Mouse (Mus musculus): Measurements from ENCODE around the gene Rpl10a. TPM values are rescaled to one million over a fixed set of nuclear protein-coding genes. Genes with fewer than 3 reads are reported as not detected.
A peak's percentile ranks its signal among the peaks of the same experiment; 100 is the strongest.
"Not testable (repeated sequence)": the region's sequence is repeated elsewhere in the genome, so short reads cannot be mapped to it uniquely, and the experiment has no call there.

Rpl10a gene
- polyA plus RNA-seq, 1 experiment, result 7,093 TPM

DNA sequence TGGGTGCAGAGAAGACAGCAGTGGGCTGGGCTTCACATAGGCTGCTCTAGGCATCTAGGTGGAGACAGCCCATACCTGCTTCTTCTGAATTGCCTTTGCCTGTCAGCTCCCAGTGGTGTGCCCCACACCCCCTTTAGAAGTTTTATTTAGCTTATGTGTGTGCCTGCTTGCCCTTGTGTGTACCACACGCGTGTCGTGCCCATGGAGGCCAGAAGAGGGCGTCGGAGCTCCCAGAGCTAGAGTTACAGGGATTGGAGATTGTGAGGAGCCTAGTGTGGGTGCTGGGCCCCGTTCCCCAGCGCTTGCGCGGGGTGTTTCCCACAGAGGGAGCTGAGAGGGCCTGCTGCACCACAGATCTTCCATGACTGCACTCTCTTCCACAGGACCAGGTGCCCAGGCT is 11.8 kb upstream of the Rpl10a start:
- no peak for TF ChIP-seq FLI1 (IDR thresholded peaks at IDR 0.05; ENCODE audit: low read length)
- no peak for TF ChIP-seq GATA1 (IDR thresholded peaks at IDR 0.05; ENCODE audit: borderline replicate concordance, low read length)

DNA sequence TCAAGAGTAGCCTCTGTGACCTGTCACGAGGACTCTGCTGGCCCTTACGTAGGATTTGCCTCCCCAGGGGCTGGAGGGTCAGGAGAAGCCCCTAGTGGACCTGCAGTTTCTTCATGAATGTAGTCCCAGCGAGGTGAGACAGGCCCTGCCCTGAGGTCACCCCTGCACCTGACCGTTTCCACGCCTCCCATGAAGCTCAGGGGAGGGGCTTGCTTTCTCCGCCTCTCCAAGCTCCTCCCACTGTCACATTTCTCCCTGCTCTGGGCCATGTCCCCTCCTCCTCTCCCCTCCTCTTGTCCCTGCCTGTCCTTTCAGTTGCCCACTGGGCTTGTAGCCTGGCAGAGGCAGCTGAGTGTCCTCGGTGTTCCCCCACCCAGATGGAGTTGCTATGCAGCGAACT is 11.2 kb upstream of the Rpl10a start:
- H3K4me1 ChIP-seq, result peaks cover 46% of the 10 kb centered on the region
- no peak overlapping the region for H3K4me3 ChIP-seq (replicated peaks)
- H3K36me3 ChIP-seq (replicated peaks; ENCODE audit: low read length), result peaks cover 69% of the 10 kb centered on the region
- H3K27me3 ChIP-seq (replicated peaks), result no peaks in the 10 kb centered on the region
- no peaks in the 10 kb centered on the region for H3K9me3 ChIP-seq
- TF ChIP-seq GATA1 (IDR thresholded peaks at IDR 0.05; ENCODE audit: borderline replicate concordance, low read length), result no peak
- no peak for TF ChIP-seq FLI1 (IDR thresholded peaks at IDR 0.05; ENCODE audit: low read length)

More for the DNA sequence above, 11.8 kb upstream of the Rpl10a start:
- Histone ChIP-seq H3K9me3 (no peaks in the 10 kb centered on the region), H3K27me3 (replicated peaks) (no peaks in the 10 kb centered on the region), H3K4me1 (peaks cover 52% of the 10 kb centered on the region), H3K4me3 (replicated peaks) (no peak overlapping the region), H3K36me3 (replicated peaks; ENCODE audit: low read length) (peaks cover 63% of the 10 kb centered on the region)

DNA sequence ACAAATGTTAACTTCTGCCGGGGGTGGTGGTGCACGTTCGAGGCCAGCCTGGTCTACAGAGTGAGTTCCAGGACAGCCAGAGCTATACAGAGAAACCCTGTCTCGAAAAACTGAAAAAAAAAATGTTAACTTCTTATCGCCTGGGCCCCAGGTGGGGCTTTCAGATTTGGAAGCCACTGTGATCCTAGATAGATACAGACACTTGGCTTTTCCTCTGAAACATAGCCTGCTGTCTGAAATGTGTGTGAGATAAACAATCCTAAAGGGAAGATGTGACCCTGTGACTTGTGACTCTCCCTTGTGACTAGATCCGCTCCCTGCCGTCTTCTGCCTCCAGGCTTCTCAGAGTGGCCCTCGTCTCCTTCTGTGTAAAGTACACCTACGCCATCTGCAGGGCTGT is 10.5 kb upstream of the Rpl10a start:
- Histone ChIP-seq H3K4me3 (replicated peaks) (no peak overlapping the region), H3K36me3 (replicated peaks; ENCODE audit: low read length) (peaks cover 75% of the 10 kb centered on the region), H3K9me3 (no peaks in the 10 kb centered on the region), H3K27me3 (replicated peaks) (no peaks in the 10 kb centered on the region), H3K4me1 (peaks cover 39% of the 10 kb centered on the region)
- TF ChIP-seq FLI1 (IDR thresholded peaks at IDR 0.05; ENCODE audit: low read length), result no peak
- no peak for TF ChIP-seq GATA1 (IDR thresholded peaks at IDR 0.05; ENCODE audit: borderline replicate concordance, low read length)

DNA sequence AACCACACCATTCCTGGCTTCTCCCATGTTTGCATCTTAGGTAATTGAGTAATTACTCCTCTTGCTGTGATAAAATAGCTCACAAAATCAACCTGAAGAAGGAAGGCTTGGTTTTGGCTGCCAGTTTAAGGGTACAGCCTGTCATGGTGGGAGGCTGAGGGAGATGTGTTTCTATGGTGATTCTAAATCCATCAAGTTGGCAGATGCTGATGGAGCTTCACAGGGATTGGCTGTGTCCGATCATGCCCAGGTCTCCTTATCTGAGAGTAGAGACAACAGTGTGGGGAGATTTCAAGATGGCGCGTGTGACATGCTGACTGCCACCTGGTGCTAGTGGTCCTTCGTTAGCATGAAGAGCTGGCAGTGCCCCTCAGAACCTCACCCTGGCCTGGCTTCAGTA is 6.6 kb upstream of the Rpl10a start:
- no peak overlapping the region for H3K4me3 ChIP-seq (replicated peaks)
- H3K4me1 ChIP-seq, result peaks cover 15% of the 10 kb centered on the region
- H3K9me3 ChIP-seq, result peaks cover 6% of the 10 kb centered on the region
- H3K27me3 ChIP-seq (replicated peaks), result no peaks in the 10 kb centered on the region
- H3K36me3 ChIP-seq (replicated peaks; ENCODE audit: low read length), result peaks cover 95% of the 10 kb centered on the region
- no peak for TF ChIP-seq FLI1 (IDR thresholded peaks at IDR 0.05; ENCODE audit: low read length)

DNA sequence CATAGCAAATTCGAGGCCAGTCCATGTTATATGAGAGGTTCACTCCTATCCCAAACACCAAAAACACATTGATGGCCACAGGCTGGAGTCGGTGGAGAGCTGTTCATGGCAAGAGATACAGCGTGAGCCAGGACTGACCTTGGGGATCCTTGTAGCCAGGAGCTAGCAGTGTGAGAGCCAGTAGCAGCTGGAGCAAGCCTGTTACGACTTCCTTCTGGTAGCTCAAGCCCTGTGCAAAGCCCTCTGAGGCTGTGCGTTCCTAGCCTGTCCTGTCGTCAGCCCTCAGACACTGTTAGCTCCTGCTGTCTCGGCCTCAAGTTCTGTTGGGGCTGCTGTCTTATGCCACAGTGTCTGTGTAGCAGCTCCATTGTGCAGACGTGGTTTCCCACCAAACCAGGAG is 4.5 kb upstream of the Rpl10a start:
- TF ChIP-seq FLI1 (IDR thresholded peaks at IDR 0.05; ENCODE audit: low read length), result no peak
- TF ChIP-seq GATA1 (IDR thresholded peaks at IDR 0.05; ENCODE audit: borderline replicate concordance, low read length), result no peak

DNA sequence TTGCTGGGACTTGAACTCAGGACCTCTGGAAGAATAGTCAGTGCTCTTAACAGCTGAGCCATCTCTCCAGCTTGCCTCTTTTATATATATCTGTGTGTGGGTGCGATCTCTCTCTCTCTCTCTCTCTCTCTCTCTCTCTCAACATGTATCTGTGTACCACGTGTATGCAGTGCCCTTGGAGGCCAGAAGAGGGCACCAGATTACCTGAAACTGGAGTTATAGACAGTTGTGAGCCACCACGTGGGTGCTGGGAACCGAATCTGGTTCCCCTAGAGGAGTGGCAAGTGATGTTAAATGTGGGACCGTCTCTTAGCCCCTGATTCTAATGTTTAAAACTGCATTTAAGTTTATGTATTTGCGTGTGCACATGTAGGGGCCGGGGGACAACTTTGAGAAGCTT is 3.9 kb upstream of the Rpl10a start:
- H3K27me3 ChIP-seq (replicated peaks); H3K9me3 ChIP-seq; H3K4me3 ChIP-seq (replicated peaks): not testable (repeated sequence)
- Histone ChIP-seq H3K36me3 (replicated peaks; ENCODE audit: low read length) (peaks cover 79% of the 10 kb centered on the region), H3K4me1 (peaks cover 22% of the 10 kb centered on the region)

More for the DNA sequence above, 4.5 kb upstream of the Rpl10a start:
- Histone ChIP-seq H3K4me1 (peaks cover 16% of the 10 kb centered on the region), H3K36me3 (replicated peaks; ENCODE audit: low read length) (peaks cover 81% of the 10 kb centered on the region), H3K9me3 (peaks cover 6% of the 10 kb centered on the region), H3K27me3 (replicated peaks) (no peaks in the 10 kb centered on the region), H3K4me3 (replicated peaks) (no peak overlapping the region)

DNA sequence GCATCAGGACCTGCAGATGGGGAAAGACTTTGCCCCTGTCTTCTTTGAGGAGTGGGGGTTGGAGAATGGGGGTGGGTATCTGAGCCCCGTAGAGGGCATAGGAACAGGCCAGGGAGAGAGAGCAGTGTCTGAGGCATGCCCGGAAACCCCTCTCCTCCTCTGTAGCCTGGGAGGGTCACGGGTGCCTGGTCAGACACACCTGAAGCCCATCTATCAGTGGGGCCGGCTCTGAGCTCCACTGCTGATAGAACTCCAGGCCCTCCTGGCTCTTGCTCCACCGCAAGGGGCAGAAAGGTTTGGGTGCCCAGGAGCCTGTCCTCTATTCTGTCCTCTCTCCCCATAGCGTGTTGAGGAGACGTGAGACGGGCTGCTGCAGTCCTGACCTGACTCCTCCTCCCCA is 2.5 kb upstream of the Rpl10a start:
- peaks cover 79% of the 10 kb centered on the region for H3K36me3 ChIP-seq (replicated peaks; ENCODE audit: low read length)
- no peak overlapping the region for H3K4me3 ChIP-seq (replicated peaks)
- H3K27me3 ChIP-seq (replicated peaks), result no peaks in the 10 kb centered on the region
- peaks cover 6% of the 10 kb centered on the region for H3K9me3 ChIP-seq
- TF ChIP-seq FLI1 (IDR thresholded peaks at IDR 0.05; ENCODE audit: low read length), result no peak
- no peak for TF ChIP-seq GATA1 (IDR thresholded peaks at IDR 0.05; ENCODE audit: borderline replicate concordance, low read length)
- H3K4me1 ChIP-seq, result peaks cover 35% of the 10 kb centered on the region

DNA sequence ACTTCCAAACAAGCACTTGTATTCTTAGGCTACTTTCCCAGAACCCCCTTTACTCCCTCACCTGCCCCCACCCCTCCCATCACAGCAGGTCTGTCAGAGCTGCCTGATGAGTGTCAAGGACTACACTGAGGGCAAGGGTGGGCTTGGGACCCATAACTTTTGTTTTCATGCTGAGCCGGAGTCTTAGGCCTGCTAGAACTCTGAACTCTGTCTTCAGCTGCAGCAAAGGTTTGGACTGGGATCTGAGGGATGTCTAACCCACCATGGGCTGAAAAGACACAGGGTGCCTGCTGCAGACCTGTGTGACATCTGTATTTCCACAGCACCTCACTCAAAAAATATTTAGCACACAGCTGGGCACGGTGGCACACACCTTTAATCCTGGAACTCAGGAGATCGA is 1.3 kb upstream of the Rpl10a start:
- no peak for TF ChIP-seq FLI1 (IDR thresholded peaks at IDR 0.05; ENCODE audit: low read length)
- no peak for TF ChIP-seq GATA1 (IDR thresholded peaks at IDR 0.05; ENCODE audit: borderline replicate concordance, low read length)

DNA sequence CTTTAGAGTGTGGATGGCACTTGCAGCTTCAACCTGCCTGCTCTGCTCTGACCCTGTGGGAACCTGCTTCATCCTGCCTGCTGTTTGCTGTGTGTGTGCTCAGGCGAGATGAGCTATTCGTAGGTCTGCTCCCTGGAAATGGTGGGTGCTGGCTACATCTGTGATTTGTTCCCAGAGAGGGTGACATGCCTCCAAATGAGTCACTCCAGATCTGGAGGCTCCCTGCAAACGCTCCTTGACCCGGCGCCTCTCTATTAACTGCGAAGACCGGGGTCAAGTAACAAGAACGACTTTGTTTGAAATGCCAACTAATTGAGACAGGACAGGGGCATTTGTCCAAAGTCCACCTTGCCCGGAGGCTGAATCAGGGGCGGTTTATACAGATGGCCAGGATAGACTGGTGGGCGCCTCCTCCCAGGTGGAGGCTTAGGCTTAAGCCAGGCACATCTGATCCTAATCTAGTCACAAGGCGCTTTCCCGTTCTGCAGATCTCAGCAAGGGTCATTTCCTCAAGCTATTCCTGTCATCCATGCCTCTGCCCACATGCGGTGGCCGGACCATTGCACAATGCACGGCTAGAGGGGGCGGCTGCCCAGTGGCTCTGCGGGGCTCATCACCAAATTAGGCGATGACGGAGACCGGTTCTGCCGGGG is 472 bp upstream of the Rpl10a start:
- Histone ChIP-seq H3K4me3 (replicated peaks) (peak overlapping the region; percentile 96), H3K27me3 (replicated peaks) (peaks cover 6% of the 10 kb centered on the region), H3K4me1 (peaks cover 53% of the 10 kb centered on the region), H3K9me3 (peaks cover 6% of the 10 kb centered on the region), H3K36me3 (replicated peaks; ENCODE audit: low read length) (peaks cover 74% of the 10 kb centered on the region)
- TF ChIP-seq GATA1 (IDR thresholded peaks at IDR 0.05; ENCODE audit: borderline replicate concordance, low read length) (no peak), FLI1 (IDR thresholded peaks at IDR 0.05; ENCODE audit: low read length) (no peak)

More for the DNA sequence above, 1.3 kb upstream of the Rpl10a start:
- peaks cover 6% of the 10 kb centered on the region for H3K9me3 ChIP-seq
- H3K36me3 ChIP-seq (replicated peaks; ENCODE audit: low read length), result peaks cover 76% of the 10 kb centered on the region
- H3K4me1 ChIP-seq, result peaks cover 44% of the 10 kb centered on the region
- no peak overlapping the region for H3K4me3 ChIP-seq (replicated peaks)
- H3K27me3 ChIP-seq (replicated peaks), result no peaks in the 10 kb centered on the region

DNA sequence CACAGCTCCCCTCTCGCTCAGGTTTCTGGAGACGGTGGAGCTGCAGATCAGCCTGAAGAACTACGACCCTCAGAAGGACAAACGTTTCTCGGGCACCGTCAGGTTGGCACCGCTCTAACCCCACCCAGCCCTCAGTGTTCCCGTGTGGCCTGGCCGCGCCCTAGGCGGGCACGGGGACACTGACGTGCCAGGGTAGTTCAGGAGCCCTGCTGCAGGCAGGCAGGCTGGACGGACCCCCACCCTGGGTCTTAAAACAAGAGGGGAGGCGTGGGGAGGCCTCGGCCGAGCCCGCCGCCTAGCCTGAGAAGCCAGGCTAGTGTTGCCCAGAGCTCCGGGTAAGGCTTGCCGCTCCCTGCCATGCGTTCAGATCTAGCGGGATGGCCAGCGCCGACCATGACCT is 675 bp downstream of the Rpl10a start:
- H3K27me3 ChIP-seq (replicated peaks), result peaks cover 17% of the 10 kb centered on the region
- H3K4me1 ChIP-seq, result peaks cover 62% of the 10 kb centered on the region
- H3K4me3 ChIP-seq (replicated peaks), result peak overlapping the region; percentile 96
- peaks cover 65% of the 10 kb centered on the region for H3K36me3 ChIP-seq (replicated peaks; ENCODE audit: low read length)
- H3K9me3 ChIP-seq, result peaks cover 6% of the 10 kb centered on the region
- TF ChIP-seq GATA1 (IDR thresholded peaks at IDR 0.05; ENCODE audit: borderline replicate concordance, low read length), result no peak
- TF ChIP-seq FLI1 (IDR thresholded peaks at IDR 0.05; ENCODE audit: low read length), result no peak

Data from megakaryocyte, embryonic 14.5 days (primary cell).